Mouse (Mus musculus) brain, embryonic 14.5 days (tissue): ENCODE measurements around the gene Cbarp.

Experiments
- CTCF ChIP-seq: fragments of 200-500 bp; IDR thresholded peaks from 2 replicates; pipeline ENCODE4 v1.5.1; 2012; ENCODE audit warnings: inconsistent platforms, mild to moderate bottlenecking, moderate library complexity, borderline replicate concordance; ENCODE audit not compliant: insufficient read depth, insufficient read length; ENCODE audit errors: extremely low read depth
- POLR2A ChIP-seq: fragments of 200-500 bp; IDR thresholded peaks from 2 replicates; pipeline ENCODE4 v1.6.1; 2012; ENCODE audit warnings: mild to moderate bottlenecking, inconsistent platforms, borderline replicate concordance; ENCODE audit not compliant: poor library complexity, insufficient read depth, insufficient read length, severe bottlenecking; ENCODE audit errors: extremely low read depth

- peak; percentile 89 for TF ChIP-seq POLR2A
- no peak for TF ChIP-seq CTCF
Observed at GRCm38 (mm10) chr10:80138553-80139438, 1.8 kb downstream of the Cbarp start, which contains the start of gene Atp5d.
